Mouse (Mus musculus): ENCODE results near the gene Kif21b. TPM values are rescaled to one million over a fixed set of nuclear protein-coding genes. Genes with fewer than 3 reads are reported as not detected.

The Kif21b gene
- polyA plus RNA-seq, 1 experiment from 2014 or later, result 39.1 TPM

- 86% methylated on average over 9 of the region's 9 CpGs for WGBS
- Histone ChIP-seq H3K27ac (no peak overlapping the region), H3K9me3 (replicated peaks) (no peaks in the 10 kb centered on the region; the same call in 1 of the 2 replicates), H3K27me3 (no peaks in the 10 kb centered on the region), H3K4me2 (replicated peaks) (no peak overlapping the region), H3K9ac (no peak overlapping the region), H3K4me3 (no peak overlapping the region), H3K36me3 (no peaks in the 10 kb centered on the region), H3K4me1 (peaks cover 18% of the 10 kb centered on the region)
- no peak for ATAC-seq (ENCODE audit: low FRiP score)
Measured at GRCm38 (mm10) chr1:136117069-136117468, 14.1 kb upstream of the Kif21b start.

- H3K4me2 ChIP-seq (replicated peaks), result no peak overlapping the region
- H3K4me1 ChIP-seq, result peaks cover 18% of the 10 kb centered on the region
- ATAC-seq (ENCODE audit: low FRiP score), result peak; percentile 27; the same call in 1 of the 2 replicates
- no peak overlapping the region for H3K9ac ChIP-seq
- WGBS, result 19% methylated on average over 8 of the region's 8 CpGs
- no peaks in the 10 kb centered on the region for H3K27me3 ChIP-seq
- no peaks in the 10 kb centered on the region for H3K9me3 ChIP-seq (replicated peaks)
- H3K4me3 ChIP-seq, result no peak overlapping the region
- H3K36me3 ChIP-seq, result no peaks in the 10 kb centered on the region
- H3K27ac ChIP-seq, result no peak overlapping the region
Measured at GRCm38 (mm10) chr1:136118875-136119274, 12.3 kb upstream of the Kif21b start.

GRCm38 (mm10) chr1:136119571-136120262 lies 11.5 kb upstream of the Kif21b start:
- H3K9me3 ChIP-seq (replicated peaks), result no peaks in the 10 kb centered on the region
- no peak overlapping the region for H3K4me2 ChIP-seq (replicated peaks)
- H3K9ac ChIP-seq, result no peak overlapping the region
- WGBS, result 75% methylated on average over 7 of the region's 7 CpGs
- ATAC-seq (ENCODE audit: low FRiP score), result no peak
- no peak overlapping the region for H3K27ac ChIP-seq
- no peaks in the 10 kb centered on the region for H3K27me3 ChIP-seq
- H3K4me1 ChIP-seq, result peaks cover 18% of the 10 kb centered on the region
- H3K4me3 ChIP-seq, result no peak overlapping the region
- no peaks in the 10 kb centered on the region for H3K36me3 ChIP-seq

DNA sequence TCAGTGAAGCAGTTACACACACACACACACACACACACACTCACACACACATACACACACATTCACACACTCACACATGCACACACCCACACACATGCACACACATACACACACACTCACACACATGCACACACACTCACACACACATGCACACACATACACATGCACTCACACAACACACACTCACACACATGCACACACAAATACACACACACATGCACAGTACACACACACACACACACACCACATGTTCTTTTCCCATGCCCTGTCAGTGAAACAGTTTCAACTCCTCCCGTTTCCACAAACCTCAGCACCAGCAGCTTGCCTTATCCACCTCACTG lies 11.0 kb upstream of the Kif21b start:
- Histone ChIP-seq H3K4me1 (peaks cover 18% of the 10 kb centered on the region), H3K36me3 (no peaks in the 10 kb centered on the region), H3K9ac (no peak overlapping the region), H3K4me3 (no peak overlapping the region), H3K4me2 (replicated peaks) (no peak overlapping the region), H3K27me3 (no peaks in the 10 kb centered on the region), H3K9me3 (replicated peaks) (no peaks in the 10 kb centered on the region), H3K27ac (no peak overlapping the region)
- no peak for ATAC-seq (ENCODE audit: low FRiP score)
- WGBS, result 64% methylated on average over 1 of the region's 1 CpGs

DNA sequence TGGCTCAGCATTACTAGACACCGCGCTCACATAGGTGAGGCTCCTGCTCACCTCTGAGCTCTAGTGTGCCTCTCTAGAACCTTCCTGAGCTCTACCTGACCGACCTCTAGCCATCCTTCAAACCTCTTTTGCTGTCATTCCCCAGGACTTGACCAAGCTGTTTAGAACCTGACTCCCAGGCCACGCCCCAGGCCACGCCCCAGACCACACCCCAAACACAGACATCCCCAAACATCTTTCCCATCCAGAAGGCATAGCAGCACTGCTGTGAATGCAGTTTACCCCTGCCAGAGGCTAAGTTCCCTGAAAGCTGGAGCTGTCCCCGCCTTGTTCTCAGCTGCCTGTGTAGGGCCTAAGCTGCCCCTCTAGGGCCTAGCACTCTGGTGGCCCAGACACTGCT lies 10.4 kb upstream of the Kif21b start:
- Histone ChIP-seq H3K4me2 (replicated peaks) (no peak overlapping the region), H3K9me3 (replicated peaks) (no peaks in the 10 kb centered on the region), H3K4me1 (peaks cover 18% of the 10 kb centered on the region), H3K27me3 (no peaks in the 10 kb centered on the region), H3K9ac (no peak overlapping the region), H3K27ac (no peak overlapping the region), H3K36me3 (no peaks in the 10 kb centered on the region), H3K4me3 (no peak overlapping the region)
- 53% methylated on average over 6 of the region's 6 CpGs for WGBS
- no peak for ATAC-seq (ENCODE audit: low FRiP score)

GRCm38 (mm10) chr1:136122030-136122429 lies 9.2 kb upstream of the Kif21b start:
- H3K9me3 ChIP-seq (replicated peaks), result no peaks in the 10 kb centered on the region
- H3K9ac ChIP-seq, result no peak overlapping the region
- H3K4me2 ChIP-seq (replicated peaks), result no peak overlapping the region
- no peaks in the 10 kb centered on the region for H3K36me3 ChIP-seq
- WGBS, result 87% methylated on average over 8 of the region's 8 CpGs
- no peak for ATAC-seq (ENCODE audit: low FRiP score)
- H3K4me1 ChIP-seq, result peaks cover 18% of the 10 kb centered on the region
- no peak overlapping the region for H3K4me3 ChIP-seq
- H3K27ac ChIP-seq, result no peak overlapping the region
- no peaks in the 10 kb centered on the region for H3K27me3 ChIP-seq

- Histone ChIP-seq H3K9ac (no peak overlapping the region), H3K4me3 (no peak overlapping the region), H3K9me3 (replicated peaks) (no peaks in the 10 kb centered on the region), H3K36me3 (no peaks in the 10 kb centered on the region), H3K4me2 (replicated peaks) (no peak overlapping the region), H3K27me3 (no peaks in the 10 kb centered on the region), H3K4me1 (peaks cover 21% of the 10 kb centered on the region), H3K27ac (no peak overlapping the region)
- no peak for ATAC-seq (ENCODE audit: low FRiP score)
- WGBS, result 78% methylated on average over 10 of the region's 10 CpGs
Measured at GRCm38 (mm10) chr1:136126159-136126765, 4.9 kb upstream of the Kif21b start.

DNA sequence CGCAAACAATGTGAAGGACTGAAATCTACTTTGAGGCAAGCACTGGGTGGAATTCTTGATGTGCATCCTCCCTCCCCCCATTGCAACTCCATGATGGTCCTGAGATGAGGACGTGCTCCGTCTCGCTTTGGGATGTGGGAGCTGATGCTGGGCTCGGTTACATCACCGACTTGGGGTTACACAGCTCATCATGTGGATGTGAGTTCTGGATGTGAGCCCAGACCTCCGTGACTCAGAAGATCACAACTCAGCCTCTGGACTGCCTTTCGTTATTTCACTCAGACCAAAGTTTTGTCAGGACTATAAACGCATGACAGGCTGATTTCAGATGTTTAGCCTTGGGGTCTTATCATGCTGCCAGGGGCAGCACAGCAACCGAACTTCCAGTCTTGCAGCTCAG lies 4.3 kb upstream of the Kif21b start:
- H3K9me3 ChIP-seq (replicated peaks), result no peaks in the 10 kb centered on the region
- 87% methylated on average over 10 of the region's 10 CpGs for WGBS
- H3K4me2 ChIP-seq (replicated peaks), result no peak overlapping the region
- ATAC-seq (ENCODE audit: low FRiP score), result no peak
- H3K4me1 ChIP-seq, result peaks cover 22% of the 10 kb centered on the region
- no peak overlapping the region for H3K27ac ChIP-seq
- H3K9ac ChIP-seq, result no peak overlapping the region
- no peaks in the 10 kb centered on the region for H3K36me3 ChIP-seq
- H3K4me3 ChIP-seq, result no peak overlapping the region
- H3K27me3 ChIP-seq, result no peaks in the 10 kb centered on the region

GRCm38 (mm10) chr1:136127856-136128255 lies 3.3 kb upstream of the Kif21b start:
- H3K4me1 ChIP-seq, result peaks cover 32% of the 10 kb centered on the region
- H3K9me3 ChIP-seq (replicated peaks), result no peaks in the 10 kb centered on the region
- ATAC-seq (ENCODE audit: low FRiP score), result no peak
- WGBS, result 69% methylated on average over 3 of the region's 3 CpGs
- no peak overlapping the region for H3K4me3 ChIP-seq
- no peaks in the 10 kb centered on the region for H3K27me3 ChIP-seq
- H3K27ac ChIP-seq, result no peak overlapping the region
- H3K9ac ChIP-seq, result no peak overlapping the region
- no peaks in the 10 kb centered on the region for H3K36me3 ChIP-seq
- no peak overlapping the region for H3K4me2 ChIP-seq (replicated peaks)

DNA sequence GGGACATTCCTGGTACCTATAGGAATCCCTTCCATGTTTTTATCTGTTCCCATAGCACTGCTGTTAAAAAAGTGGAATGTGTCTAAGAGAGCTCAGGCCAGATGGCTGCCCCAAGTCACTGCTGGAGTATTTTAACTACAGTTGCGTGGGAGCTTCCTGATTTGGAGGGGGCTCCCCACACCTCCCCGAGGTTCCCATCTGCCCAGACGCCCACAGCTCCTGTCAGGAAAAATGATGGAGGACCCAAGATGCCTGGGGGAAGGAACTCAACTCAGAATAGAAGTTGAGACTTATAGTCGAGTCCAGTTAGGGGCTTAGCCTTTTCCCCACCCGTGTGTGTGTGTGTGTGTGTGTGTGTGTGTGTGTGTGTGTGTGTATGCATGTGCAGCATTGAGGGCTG lies 2.8 kb upstream of the Kif21b start:
- no peak for ATAC-seq (ENCODE audit: low FRiP score)
- no peak overlapping the region for H3K4me2 ChIP-seq (replicated peaks)
- 0 out of 2 replicates have a peak overlapping the region, but pooled peaks have one; percentile 23 for H3K27ac ChIP-seq
- H3K36me3 ChIP-seq, result no peaks in the 10 kb centered on the region
- 27% methylated on average over 5 of the region's 5 CpGs for WGBS
- H3K4me3 ChIP-seq, result no peak overlapping the region
- peaks cover 37% of the 10 kb centered on the region for H3K4me1 ChIP-seq
- no peak overlapping the region for H3K9ac ChIP-seq
- no peaks in the 10 kb centered on the region for H3K27me3 ChIP-seq
- H3K9me3 ChIP-seq (replicated peaks), result no peaks in the 10 kb centered on the region

- ATAC-seq (ENCODE audit: low FRiP score), result no peak
- Histone ChIP-seq H3K27ac (no peak overlapping the region), H3K4me3 (no peak overlapping the region), H3K27me3 (no peaks in the 10 kb centered on the region), H3K4me2 (replicated peaks) (no peak overlapping the region), H3K9ac (no peak overlapping the region), H3K36me3 (no peaks in the 10 kb centered on the region), H3K9me3 (replicated peaks) (no peaks in the 10 kb centered on the region), H3K4me1 (peaks cover 44% of the 10 kb centered on the region)
- 55% methylated on average over 4 of the region's 4 CpGs for WGBS
Measured at GRCm38 (mm10) chr1:136128944-136129589, 2.1 kb upstream of the Kif21b start.

DNA sequence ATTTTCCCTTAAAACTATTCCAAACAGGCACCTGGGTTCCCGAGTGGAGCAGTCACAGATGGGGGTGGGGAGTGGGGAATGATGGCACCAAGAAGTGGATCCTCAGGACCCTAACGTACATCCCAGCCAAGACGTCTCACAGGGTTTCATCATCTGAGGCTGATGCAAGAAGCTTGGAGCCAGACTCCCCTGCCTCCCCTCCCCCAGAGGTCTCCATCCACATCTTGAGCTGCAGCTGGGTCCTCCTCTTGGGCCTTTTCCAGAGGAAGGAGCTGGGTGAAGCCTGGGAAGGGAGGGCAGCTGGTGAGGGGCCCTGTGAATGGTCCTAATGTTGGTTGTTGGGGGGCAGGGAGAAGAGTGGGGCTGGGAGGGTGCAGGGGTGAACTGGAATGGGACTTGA lies 1.1 kb upstream of the Kif21b start:
- peaks cover 54% of the 10 kb centered on the region for H3K4me1 ChIP-seq
- no peaks in the 10 kb centered on the region for H3K36me3 ChIP-seq
- WGBS, result 57% methylated on average over 3 of the region's 3 CpGs
- H3K9ac ChIP-seq, result no peak overlapping the region
- no peak overlapping the region for H3K27ac ChIP-seq
- no peak for ATAC-seq (ENCODE audit: low FRiP score)
- peak overlapping the region; percentile 71 for H3K4me2 ChIP-seq (replicated peaks)
- no peaks in the 10 kb centered on the region for H3K9me3 ChIP-seq (replicated peaks)
- no peaks in the 10 kb centered on the region for H3K27me3 ChIP-seq
- peak overlapping the region; percentile 82; the same call in 1 of the 2 replicates for H3K4me3 ChIP-seq

Measured in hindbrain, embryonic 12.5 days (tissue).